Mouse (Mus musculus) hindbrain, embryonic 16.5 days (tissue): Measurements from ENCODE around the gene Gm45713. TPM values are rescaled to one million over a fixed set of nuclear protein-coding genes. Genes with fewer than 3 reads are reported as not detected.
"Not testable (repeated sequence)": the region's sequence is repeated elsewhere in the genome, so short reads cannot be mapped to it uniquely, and the experiment has no call there.

Experiments
- ATAC-seq: fragments of 200-750 bp; cut with Nextera tagmentation; 2 replicates; pipeline ENCODE4 v1.8.0; 2017; ENCODE audit warnings: moderate TSS enrichment, moderate library complexity
- H3K27ac ChIP-seq: fragments of 300-500 bp; sonication (generic); 2 replicates; pipeline ENCODE4 v1.5.1; 2014; ENCODE audit warnings: low read depth, mild to moderate bottlenecking, control low read depth, low read length, moderate library complexity
- H3K27me3 ChIP-seq: fragments of 300-500 bp; sonication (generic); replicated peaks from 2 replicates; pipeline ENCODE4 v1.6.1; 2014; ENCODE audit warnings: low read length; ENCODE audit not compliant: control insufficient read depth, insufficient read depth
- H3K36me3 ChIP-seq: fragments of 300-500 bp; sonication (generic); 2 replicates; pipeline ENCODE4 v1.6.1; 2014; ENCODE audit warnings: mild to moderate bottlenecking, low read length, moderate library complexity, mixed read lengths; ENCODE audit not compliant: control insufficient read depth, insufficient read depth
- H3K4me1 ChIP-seq: fragments of 300-500 bp; sonication (generic); 2 replicates; pipeline ENCODE4 v1.6.1; 2014; ENCODE audit warnings: low read depth, low read length; ENCODE audit not compliant: control insufficient read depth, insufficient read depth
- H3K4me2 ChIP-seq: fragments of 300-500 bp; sonication (generic); 2 replicates; pipeline ENCODE4 v1.6.1; 2014; ENCODE audit warnings: mild to moderate bottlenecking, low read length, control low read depth, moderate library complexity
- H3K4me3 ChIP-seq: fragments of 300-500 bp; sonication (generic); 2 replicates; pipeline ENCODE4 v1.5.1; 2014; ENCODE audit warnings: mild to moderate bottlenecking, low read length, control low read depth, moderate library complexity
- H3K9ac ChIP-seq: fragments of 300-500 bp; sonication (generic); 2 replicates; pipeline ENCODE4 v1.6.1; 2014; ENCODE audit warnings: low read depth, mild to moderate bottlenecking, control low read depth, low read length, moderate library complexity
- H3K9me3 ChIP-seq: fragments of 300-500 bp; sonication (generic); 2 replicates; pipeline ENCODE4 v1.6.1; 2014; ENCODE audit warnings: mild to moderate bottlenecking, low read length, moderate library complexity; ENCODE audit not compliant: control insufficient read depth
- WGBS: fragments of 180-500 bp; shearing (Covaris S2); extraction: QIAGEN DNeasy Blood & Tissue Kit; methylation state at CpG from one replicate; pipeline ENCODE4 v1.1.7; 2014; 5-methylcytosine and 5-hydroxymethylcytosine counted together
- polyA plus RNA-seq: library from polyadenylated mRNA; unstranded; fragments of >200 nt; fragmentation: Nextera tagmentation; extraction: Ambion mirVana; gene quantifications from 2 replicates; pipeline ENCODE4 v1.2.1, GENCODE M21; 2015

The Gm45713 gene
- polyA plus RNA-seq, 1 experiment from 2014 or later = 0.16 TPM

DNA sequence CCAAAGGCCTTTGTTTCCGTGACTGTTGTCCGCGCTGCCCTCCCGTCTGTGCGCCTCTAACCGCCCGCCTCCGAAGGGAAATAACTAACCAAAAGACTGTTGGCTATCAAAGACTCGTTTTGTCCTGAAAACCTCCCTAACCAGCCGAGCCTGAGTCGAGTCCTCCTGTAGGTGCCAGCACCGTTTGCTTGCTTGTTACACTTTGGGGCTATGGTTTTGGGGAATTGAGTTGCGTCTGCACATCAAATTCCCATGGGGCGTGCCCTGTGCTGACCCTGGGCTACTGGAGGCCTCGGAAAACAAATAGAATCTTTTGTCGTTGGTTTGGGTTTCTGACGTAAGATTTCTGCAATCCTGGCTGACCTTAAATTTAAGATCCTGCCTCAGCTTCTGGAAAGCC lies 6.7 kb downstream of the Gm45713 start:
- Histone ChIP-seq H3K36me3 (peaks cover 18% of the 10 kb centered on the region), H3K27ac (peak overlapping the region; percentile 91), H3K9me3 (no peaks in the 10 kb centered on the region), H3K9ac (peak overlapping the region; percentile 71), H3K4me1 (peaks cover 27% of the 10 kb centered on the region), H3K4me3 (peak overlapping the region; percentile 51), H3K4me2 (peak overlapping the region; percentile 62), H3K27me3 (no peaks in the 10 kb centered on the region)
- no peak for ATAC-seq
- 1% methylated on average over 17 of the region's 17 CpGs for WGBS

GRCm38 (mm10) chr7:45128624-45129246 lies 7.3 kb downstream of the Gm45713 start, which contains the start of gene Rpl13a:
Rpl13a (minus strand) TSS chr7:45128761.
- ATAC-seq = peak; percentile 95
- Histone ChIP-seq H3K9ac (peak within 1 kb of the TSS; percentile 100), H3K27me3 (no peaks in the 10 kb centered on the region), H3K4me3 (peak within 1 kb of the TSS; percentile 89), H3K4me2 (peak within 1 kb of the TSS; percentile 83), H3K9me3 (no peaks in the 10 kb centered on the region), H3K4me1 (peaks cover 27% of the 10 kb centered on the region), H3K27ac (peak within 1 kb of the TSS; percentile 91), H3K36me3 (peaks cover 18% of the 10 kb centered on the region)
- WGBS = under 1% methylated on average over 48 of the region's 48 CpGs

DNA sequence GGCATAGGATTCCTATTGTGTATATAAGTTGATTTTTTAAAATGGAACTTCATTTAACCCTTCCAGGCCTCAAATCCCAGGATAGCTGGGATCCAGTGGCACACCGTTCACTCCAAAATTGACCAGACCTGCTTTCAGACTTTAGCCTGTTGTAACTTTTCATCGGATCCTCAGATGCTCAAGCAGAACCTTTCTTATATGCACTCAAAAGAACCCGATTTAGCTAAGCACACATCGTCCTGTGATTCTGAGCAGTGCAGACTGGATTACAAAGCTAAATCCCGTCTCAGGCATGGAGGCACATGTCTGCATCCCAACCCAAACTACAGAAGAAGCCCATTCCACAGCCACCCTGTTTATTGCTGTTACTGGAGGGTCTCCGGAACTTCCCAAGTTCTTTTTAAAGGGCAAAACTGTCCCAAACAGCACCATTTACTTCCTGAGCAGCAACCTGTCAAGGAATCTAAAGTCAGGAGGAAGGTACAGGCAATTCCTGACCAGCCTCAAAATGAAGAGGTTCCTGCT lies 8.3 kb downstream of the Gm45713 start:
- Histone ChIP-seq H3K4me3 (peak overlapping the region; percentile 89), H3K4me1 (peaks cover 33% of the 10 kb centered on the region), H3K9me3 (no peaks in the 10 kb centered on the region), H3K4me2 (peak overlapping the region; percentile 83), H3K9ac (peak overlapping the region; percentile 100), H3K27ac (peak overlapping the region; percentile 91), H3K27me3 (no peaks in the 10 kb centered on the region), H3K36me3 (peaks cover 22% of the 10 kb centered on the region)
- 0% methylated on average over 6 of the region's 6 CpGs for WGBS
- no peak for ATAC-seq

GRCm38 (mm10) chr7:45126844-45127699 lies 9.0 kb downstream of the Gm45713 start:
- Histone ChIP-seq H3K4me2 (peak overlapping the region; percentile 83), H3K9ac (peak overlapping the region; percentile 100), H3K9me3 (no peaks in the 10 kb centered on the region), H3K4me1 (peaks cover 37% of the 10 kb centered on the region), H3K36me3 (peaks cover 28% of the 10 kb centered on the region), H3K4me3 (peak overlapping the region; percentile 89), H3K27ac (peak overlapping the region; percentile 18; the same call in 1 of the 2 replicates), H3K27me3 (no peaks in the 10 kb centered on the region)
- ATAC-seq = no peak
- 50% methylated on average over 21 of the region's 21 CpGs for WGBS

DNA sequence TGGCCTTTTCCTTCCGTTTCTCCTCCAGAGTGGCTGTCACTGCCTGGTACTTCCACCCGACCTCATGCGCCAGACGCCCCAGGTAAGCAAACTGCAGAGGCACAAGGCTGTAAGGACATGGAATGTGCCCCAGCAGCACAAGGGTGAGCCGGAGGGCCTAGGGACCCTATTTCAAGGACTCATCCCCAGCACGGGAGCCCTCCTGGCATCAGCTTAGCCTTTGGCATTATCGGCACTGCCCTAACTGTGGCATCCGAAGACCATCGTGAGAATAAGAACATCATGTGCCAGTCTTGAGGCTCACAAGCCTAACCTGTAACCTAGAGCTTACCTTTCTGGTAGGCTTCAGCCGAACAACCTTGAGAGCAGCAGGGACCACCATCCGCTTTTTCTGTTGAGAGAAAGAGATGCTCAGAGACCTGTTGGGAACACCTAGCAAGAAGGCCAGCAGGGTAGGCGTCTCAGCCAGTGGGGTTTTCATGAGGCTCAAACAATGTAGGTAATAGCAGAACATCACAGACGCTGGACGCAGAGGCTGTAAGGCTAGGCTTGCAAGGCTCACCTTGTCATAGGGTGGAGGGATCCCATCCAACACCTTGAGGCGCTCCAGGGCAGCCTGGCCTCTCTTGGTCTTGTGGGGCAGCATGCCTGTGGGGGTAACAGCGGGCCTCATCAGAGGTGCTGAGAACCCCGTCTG lies 9.7 kb downstream of the Gm45713 start:
- Histone ChIP-seq H3K9ac (peak overlapping the region; percentile 13; the same call in 1 of the 2 replicates), H3K4me1 (peaks cover 39% of the 10 kb centered on the region)

DNA sequence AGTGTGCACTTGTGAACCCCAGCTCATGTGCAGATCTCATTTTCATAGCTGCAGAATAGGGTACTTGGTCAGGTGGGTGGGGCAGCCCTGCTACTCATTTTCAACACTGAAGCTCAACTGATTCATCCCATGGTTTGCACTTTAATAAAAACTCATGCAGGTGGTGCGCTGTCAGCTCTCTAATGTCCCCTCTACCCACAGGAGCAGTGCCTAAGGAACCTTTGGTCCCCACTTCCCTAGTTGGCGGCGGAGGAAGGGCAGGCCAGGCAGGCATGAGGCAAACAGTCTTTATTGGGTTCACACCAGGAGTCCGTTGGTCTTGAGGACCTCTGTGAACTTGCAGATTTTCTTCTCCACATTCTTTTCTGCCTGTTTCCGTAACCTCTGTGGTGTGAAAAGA lies 10.4 kb downstream of the Gm45713 start:
- 59% methylated on average over 5 of the region's 5 CpGs for WGBS
- H3K4me2 ChIP-seq, H3K4me3 ChIP-seq, H3K27ac ChIP-seq, H3K9ac ChIP-seq, ATAC-seq, H3K27me3 ChIP-seq, H3K9me3 ChIP-seq: not testable (repeated sequence)
- Histone ChIP-seq H3K4me1 (peaks cover 39% of the 10 kb centered on the region), H3K36me3 (peaks cover 41% of the 10 kb centered on the region)

More for the DNA sequence above, 9.7 kb downstream of the Gm45713 start:
- Histone ChIP-seq H3K36me3 (peaks cover 36% of the 10 kb centered on the region), H3K4me3 (no peak overlapping the region), H3K27me3 (no peaks in the 10 kb centered on the region), H3K9me3 (no peaks in the 10 kb centered on the region), H3K27ac (peak overlapping the region; percentile 18; the same call in 1 of the 2 replicates), H3K4me2 (peak overlapping the region; percentile 83)
- 81% methylated on average over 17 of the region's 17 CpGs for WGBS
- ATAC-seq = no peak

GRCm38 (mm10) chr7:45125144-45125600 lies 10.9 kb downstream of the Gm45713 start:
- ATAC-seq = no peak
- no peak overlapping the region for H3K9ac ChIP-seq
- H3K27me3 ChIP-seq = no peaks in the 10 kb centered on the region
- WGBS = 21% methylated on average over 7 of the region's 7 CpGs
- peak overlapping the region; percentile 52 for H3K4me2 ChIP-seq
- H3K4me3 ChIP-seq = no peak overlapping the region
- H3K9me3 ChIP-seq = no peaks in the 10 kb centered on the region
- H3K36me3 ChIP-seq = peaks cover 43% of the 10 kb centered on the region
- peaks cover 39% of the 10 kb centered on the region for H3K4me1 ChIP-seq
- peak overlapping the region; percentile 60; the same call in 1 of the 2 replicates for H3K27ac ChIP-seq

DNA sequence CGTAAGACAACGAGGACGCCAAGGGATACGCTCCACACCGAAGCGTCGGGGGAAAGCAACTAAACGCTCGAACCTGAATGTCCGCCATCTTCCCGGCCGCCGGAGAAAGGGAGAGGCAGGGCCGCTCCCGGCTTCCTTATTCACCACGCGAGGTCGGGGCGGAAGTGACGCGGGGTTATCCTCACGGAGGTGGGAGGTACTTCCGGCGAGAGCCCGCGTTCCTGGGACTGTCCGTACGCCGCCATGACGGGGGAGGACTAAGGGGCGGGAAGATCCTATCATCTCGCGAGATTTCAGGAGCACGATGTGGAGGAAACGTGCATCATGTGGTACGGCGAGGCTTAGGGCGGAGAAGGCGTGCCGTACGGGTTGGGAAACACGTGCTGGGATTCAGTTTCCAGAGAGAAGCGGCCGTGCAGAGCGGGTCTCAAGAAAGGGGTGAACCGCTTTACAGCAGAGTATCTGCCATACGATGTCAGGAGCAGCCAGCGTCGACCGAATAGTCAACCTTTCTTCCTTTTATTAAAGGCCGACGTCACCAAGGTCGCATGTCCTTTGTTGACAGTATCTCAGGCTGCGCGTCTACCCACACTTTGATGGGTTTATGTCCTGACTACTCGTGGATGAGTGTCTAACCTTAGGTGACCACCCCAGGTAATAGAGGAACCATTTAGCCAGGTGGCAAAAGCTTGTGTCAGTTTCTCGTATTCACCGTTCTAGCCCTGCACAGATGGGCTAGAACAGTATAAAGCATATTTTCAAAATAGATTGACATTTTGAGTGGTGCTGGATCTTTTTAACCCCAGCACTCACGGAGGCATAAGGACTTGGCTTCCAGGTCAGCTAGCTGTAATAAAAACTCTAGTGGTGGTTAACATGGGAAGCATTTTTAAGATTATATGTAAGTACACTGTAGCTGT lies 11.5 kb downstream of the Gm45713 start, which contains the start of gene Rps11:
Gene Rps11 (minus strand): TSS at position 216 of the 920 bp plus-strand sequence.
- peak within 1 kb of the TSS; percentile 91 for H3K9ac ChIP-seq

More for the DNA sequence above, 11.5 kb downstream of the Gm45713 start, which contains the start of gene Rps11:
- peak within 1 kb of the TSS; percentile 76 for H3K4me2 ChIP-seq
- ATAC-seq = peak; percentile 85
- no peaks in the 10 kb centered on the region for H3K9me3 ChIP-seq
- peaks cover 33% of the 10 kb centered on the region for H3K4me1 ChIP-seq
- peak within 1 kb of the TSS; percentile 83 for H3K27ac ChIP-seq
- WGBS = under 1% methylated on average over 59 of the region's 59 CpGs
- H3K36me3 ChIP-seq = peaks cover 48% of the 10 kb centered on the region
- H3K4me3 ChIP-seq = peak within 1 kb of the TSS; percentile 83
- H3K27me3 ChIP-seq = no peaks in the 10 kb centered on the region
